9 mouse cellular contexts compared by ENCODE assay signal in genomic region chr3:79809180-79809567, GRCm38 (mm10). TPM values are rescaled to one million over a fixed set of nuclear protein-coding genes. Genes with fewer than 3 reads are reported as not detected.
A peak's percentile ranks its signal among the peaks of the same experiment; 100 is the strongest.
DNase-seq lines count a peak whose midpoint lies in the region; ATAC-seq lines count a peak whose summit lies in the region.
"Had no signal": no experiment of that assay in that cellular context is flagged by ENCODE, and none has a peak within 500 bp of the region (broad histone marks: within the 10 kb centered on the region; RNA-seq: fewer than 3 reads in every experiment).

No protein-coding gene starts in this region.

- no peaks in the 10 kb centered on the region for H3K27me3 ChIP-seq in forebrain, embryonic 15.5 days
- no peaks in the 10 kb centered on the region for H3K27me3 ChIP-seq in intestine, embryonic 14.5 days (replicated peaks; ENCODE audit: control insufficient read depth, insufficient read depth, low read length)
- H3K27me3 ChIP-seq: embryonic facial prominence, embryonic 12.5 days had no signal

- H3K4me3 ChIP-seq in forebrain, embryonic 15.5 days = no peak overlapping the region
- H3K4me3 ChIP-seq in intestine, embryonic 14.5 days (ENCODE audit: low read depth, low read length) = no peak overlapping the region
- H3K4me3 ChIP-seq: embryonic facial prominence, embryonic 12.5 days had no signal

- H3K4me1 ChIP-seq in forebrain, embryonic 15.5 days = no peaks in the 10 kb centered on the region
- H3K4me1 ChIP-seq in intestine, embryonic 14.5 days (replicated peaks; ENCODE audit: control insufficient read depth, insufficient read depth, low read length) = no peaks in the 10 kb centered on the region
- H3K4me1 ChIP-seq: embryonic facial prominence, embryonic 12.5 days had no signal

- no peak overlapping the region for H3K4me2 ChIP-seq in forebrain, embryonic 15.5 days (replicated peaks)
- H3K4me2 ChIP-seq in intestine, embryonic 14.5 days (ENCODE audit: low read length) = no peak overlapping the region
- H3K4me2 ChIP-seq: embryonic facial prominence, embryonic 12.5 days had no signal

- no peaks in the 10 kb centered on the region for H3K36me3 ChIP-seq in forebrain, embryonic 15.5 days
- no peaks in the 10 kb centered on the region for H3K36me3 ChIP-seq in intestine, embryonic 14.5 days (ENCODE audit: control insufficient read depth, insufficient read depth, low read length)
- H3K36me3 ChIP-seq: embryonic facial prominence, embryonic 12.5 days had no signal

- H3K9ac ChIP-seq in forebrain, embryonic 15.5 days (replicated peaks) = no peak overlapping the region
- no peak overlapping the region for H3K9ac ChIP-seq in intestine, embryonic 14.5 days (ENCODE audit: low read length)
- H3K9ac ChIP-seq: embryonic facial prominence, embryonic 12.5 days had no signal

- WGBS in forebrain, embryonic 15.5 days = 11% methylated on average over 4 of the region's 4 CpGs
- 16% methylated on average over 4 of the region's 4 CpGs for WGBS in intestine, embryonic 14.5 days

- peak; percentile 61 for DNase-seq in right cerebral cortex, adult 18-20 months
- no peak for DNase-seq in right cerebral cortex, postnatal 36 days (ENCODE audit: low spot score in 2 of 2)
- DNase-seq in c-Kit-positive CD71-positive TER-119-positive erythroid progenitor cells, embryonic 14.5 days (ENCODE audit: low spot score) = peak; percentile 56
- peak; percentile 93 for DNase-seq in intestine, embryonic 14.5 days (ENCODE audit: low spot score)
- peak; percentile 70 to 80 for DNase-seq in left cerebral cortex, adult 18-20 months (ENCODE audit: low spot score in 2 of 2)
- DNase-seq in right cerebral cortex, postnatal 25 days = peak; percentile 42

- no peaks in the 10 kb centered on the region for H3K9me3 ChIP-seq in forebrain, embryonic 15.5 days
- H3K9me3 ChIP-seq in intestine, embryonic 14.5 days (ENCODE audit: control insufficient read depth, low read length) = no peaks in the 10 kb centered on the region
- H3K9me3 ChIP-seq: embryonic facial prominence, embryonic 12.5 days had no signal

- no peak overlapping the region for H3K27ac ChIP-seq in forebrain, embryonic 15.5 days (replicated peaks)
- H3K27ac ChIP-seq in intestine, embryonic 14.5 days (ENCODE audit: low read depth) = no peak overlapping the region
- H3K27ac ChIP-seq: embryonic facial prominence, embryonic 12.5 days had no signal

- ATAC-seq in forebrain, embryonic 15.5 days (replicated peaks) = peak; percentile 82
- ATAC-seq in intestine, embryonic 14.5 days (replicated peaks; ENCODE audit: low FRiP score, low TSS enrichment, low read depth) = peak; percentile 72; the same call in 1 of the 2 replicates
- ATAC-seq in megakaryocyte progenitor cell, adult 5-6 weeks (replicated peaks; ENCODE audit: poor library complexity) = peak; percentile 85

RNA-seq across cellular contexts. Expression of gene Tmem144, which starts 43.4 kb away (rescaled TPM):
- polyA plus RNA-seq in forebrain, embryonic 15.5 days (2015; fragmentation: Nextera tagmentation; extraction: Ambion mirVana) = 1.6 and 1.8 TPM in 2 replicates
- 4.7 and 5.5 TPM in 2 replicates for polyA plus RNA-seq in intestine, embryonic 14.5 days (2014; fragmentation: Nextera tagmentation; extraction: Ambion mirVana)
- 10 to 100 TPM; 11.5 to 18.6 TPM for total RNA-seq in left cerebral cortex, adult 18-20 months (2021)
- total RNA-seq in megakaryocyte progenitor cell, adult 5-6 weeks (2015) = 2.2 and 4.3 TPM in 2 replicates
- total RNA-seq in megakaryocyte progenitor cell, adult 5-6 weeks (2017) = 1.5 and 2.2 TPM in 2 replicates

Comparison
In these comparisons a context has a peak if more than half of its experiments do, and no peak if none do; other contexts are left out.
1. DNase-seq: peak in right cerebral cortex, adult 18-20 months (single experiment), c-Kit-positive CD71-positive TER-119-positive erythroid progenitor cells, embryonic 14.5 days (single experiment), intestine, embryonic 14.5 days (single experiment), left cerebral cortex, adult 18-20 months (2 of 2) and right cerebral cortex, postnatal 25 days (single experiment); none in right cerebral cortex, postnatal 36 days (0 of 2).
2. Peak in every context shown above with its lines, with median percentiles within 50 percentile points of each other: ATAC-seq.